Mouse (Mus musculus) neural tube, embryonic 13.5 days (tissue): ENCODE measurements around the gene Dnajb4. TPM values are rescaled to one million over a fixed set of nuclear protein-coding genes. Genes with fewer than 3 reads are reported as not detected.
"Not testable (repeated sequence)": the region's sequence is repeated elsewhere in the genome, so short reads cannot be mapped to it uniquely, and the experiment has no call there.

Source experiments
- ATAC-seq: fragments of 200-750 bp; cut with Nextera tagmentation; 2 replicates; pipeline ENCODE4 v1.8.0; 2017; ENCODE audit warnings: low read depth, mild to moderate bottlenecking, moderate TSS enrichment, moderate library complexity
- H3K27ac ChIP-seq: fragments of 300-500 bp; sonication (generic); replicated peaks from 2 replicates; pipeline ENCODE4 v1.5.1; 2015; ENCODE audit warnings: moderate library complexity, mild to moderate bottlenecking, inconsistent platforms
- H3K27me3 ChIP-seq: fragments of 300-500 bp; sonication (generic); 2 replicates; pipeline ENCODE4 v1.6.1; 2015; ENCODE audit warnings: mild to moderate bottlenecking, inconsistent platforms
- H3K36me3 ChIP-seq: fragments of 300-500 bp; sonication (generic); 2 replicates; pipeline ENCODE4 v1.6.1; 2015; ENCODE audit warnings: mild to moderate bottlenecking, inconsistent platforms
- H3K4me1 ChIP-seq: fragments of 300-500 bp; sonication (generic); replicated peaks from 2 replicates; pipeline ENCODE4 v1.6.1; 2015; ENCODE audit warnings: inconsistent platforms
- H3K4me2 ChIP-seq: fragments of 300-500 bp; sonication (generic); 2 replicates; pipeline ENCODE4 v1.6.1; 2015; ENCODE audit warnings: inconsistent platforms, mild to moderate bottlenecking, moderate library complexity
- H3K4me3 ChIP-seq: fragments of 300-500 bp; sonication (generic); 2 replicates; pipeline ENCODE4 v1.5.1; 2015; ENCODE audit warnings: mild to moderate bottlenecking, inconsistent platforms
- H3K9ac ChIP-seq: fragments of 300-500 bp; sonication (generic); 2 replicates; pipeline ENCODE4 v1.6.1; 2015; ENCODE audit warnings: moderate library complexity, mild to moderate bottlenecking, inconsistent platforms
- H3K9me3 ChIP-seq: fragments of 300-500 bp; sonication (generic); 2 replicates; pipeline ENCODE4 v1.6.1; 2016; ENCODE audit warnings: inconsistent platforms
- WGBS: fragments of 180-500 bp; shearing (Covaris S2); methylation state at CpG from one replicate; pipeline ENCODE4 v1.1.7; 2015; 5-methylcytosine and 5-hydroxymethylcytosine counted together
- polyA plus RNA-seq: library from polyadenylated mRNA; unstranded; fragments of >200 nt; fragmentation: Nextera tagmentation; extraction: Ambion mirVana; gene quantifications from 2 replicates; pipeline ENCODE4 v1.2.1, GENCODE M21; 2015

Dnajb4 gene
- polyA plus RNA-seq, 1 experiment from 2014 or later = 38.5 TPM

DNA sequence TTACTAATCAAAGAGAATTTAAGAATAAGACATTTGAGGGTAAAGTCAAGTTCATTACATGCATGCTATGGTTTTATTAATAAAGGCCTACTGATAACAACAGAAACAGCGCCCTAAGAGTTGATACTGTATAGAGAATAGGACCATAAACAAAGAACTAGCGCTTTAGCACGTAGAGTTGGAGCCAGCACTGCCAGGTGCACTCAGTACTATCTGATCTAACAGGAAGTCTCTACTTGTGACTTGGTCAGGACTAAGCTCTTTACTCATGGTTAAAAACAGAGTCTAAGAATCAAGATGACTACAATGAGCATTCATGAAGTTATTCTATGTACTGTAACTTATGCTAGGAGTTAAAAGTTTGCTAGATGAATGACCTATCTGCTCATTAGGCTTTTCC lies 5.5 kb downstream of the Dnajb4 start:
- WGBS = 86% methylated on average over 3 of the region's 3 CpGs

DNA sequence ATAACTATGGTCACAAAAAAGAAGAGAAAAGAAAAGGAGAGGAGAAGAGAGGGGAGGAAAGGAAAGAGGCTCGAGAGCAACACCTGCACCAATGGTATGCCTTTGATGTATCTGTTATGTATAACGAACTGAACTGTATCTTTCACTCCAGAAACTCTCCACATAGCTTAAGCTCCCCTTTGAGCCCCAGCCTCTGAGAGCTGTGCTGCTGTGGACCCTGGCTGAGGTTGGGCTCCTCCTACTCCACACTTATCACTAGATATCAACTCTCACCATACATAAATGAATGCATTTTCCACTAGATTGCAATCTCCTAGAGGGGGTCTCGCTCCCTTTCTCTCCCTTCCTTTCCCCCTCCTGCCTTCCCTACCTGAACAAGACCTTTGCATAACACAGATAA lies 6.1 kb downstream of the Dnajb4 start:
- H3K4me3 ChIP-seq = no peak overlapping the region
- no peak overlapping the region for H3K27ac ChIP-seq
- H3K9ac ChIP-seq = no peak overlapping the region
- H3K4me1 ChIP-seq = peaks cover 11% of the 10 kb centered on the region
- H3K36me3 ChIP-seq = no peaks in the 10 kb centered on the region
- no peak for ATAC-seq
- H3K27me3 ChIP-seq = no peaks in the 10 kb centered on the region
- H3K9me3 ChIP-seq = no peaks in the 10 kb centered on the region
- no peak overlapping the region for H3K4me2 ChIP-seq
- 72% methylated on average over 3 of the region's 3 CpGs for WGBS

More for the DNA sequence above, 5.5 kb downstream of the Dnajb4 start:
- no peaks in the 10 kb centered on the region for H3K36me3 ChIP-seq
- ATAC-seq = no peak
- no peak overlapping the region for H3K9ac ChIP-seq
- H3K4me1 ChIP-seq = peaks cover 14% of the 10 kb centered on the region
- no peaks in the 10 kb centered on the region for H3K27me3 ChIP-seq
- no peak overlapping the region for H3K27ac ChIP-seq
- no peak overlapping the region for H3K4me3 ChIP-seq
- no peaks in the 10 kb centered on the region for H3K9me3 ChIP-seq
- no peak overlapping the region for H3K4me2 ChIP-seq

DNA sequence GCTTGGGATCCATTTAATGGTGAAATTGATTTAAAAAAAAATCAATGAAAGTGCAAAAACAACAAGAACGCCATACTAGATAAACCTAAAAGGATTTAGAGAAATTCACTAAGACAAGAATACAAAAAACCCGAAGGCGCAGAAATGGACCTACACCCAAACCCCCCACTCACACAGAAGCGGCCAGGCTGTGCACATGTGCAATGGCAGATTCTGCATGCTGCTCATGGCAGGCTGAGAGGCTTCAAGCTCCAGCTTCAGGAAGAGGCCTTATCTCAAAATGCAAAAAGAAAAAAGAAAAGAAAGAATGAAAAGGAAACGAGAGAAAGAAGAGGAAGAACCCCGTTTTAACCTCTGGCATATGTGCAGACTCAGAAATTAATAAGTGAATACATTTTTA lies 6.7 kb downstream of the Dnajb4 start:
- 92% methylated on average over 6 of the region's 6 CpGs for WGBS
- Histone ChIP-seq H3K4me1 (peaks cover 6% of the 10 kb centered on the region), H3K27me3 (no peaks in the 10 kb centered on the region), H3K9me3 (no peaks in the 10 kb centered on the region), H3K4me2 (no peak overlapping the region), H3K9ac (no peak overlapping the region), H3K36me3 (no peaks in the 10 kb centered on the region), H3K4me3 (no peak overlapping the region), H3K27ac (no peak overlapping the region)
- no peak for ATAC-seq

DNA sequence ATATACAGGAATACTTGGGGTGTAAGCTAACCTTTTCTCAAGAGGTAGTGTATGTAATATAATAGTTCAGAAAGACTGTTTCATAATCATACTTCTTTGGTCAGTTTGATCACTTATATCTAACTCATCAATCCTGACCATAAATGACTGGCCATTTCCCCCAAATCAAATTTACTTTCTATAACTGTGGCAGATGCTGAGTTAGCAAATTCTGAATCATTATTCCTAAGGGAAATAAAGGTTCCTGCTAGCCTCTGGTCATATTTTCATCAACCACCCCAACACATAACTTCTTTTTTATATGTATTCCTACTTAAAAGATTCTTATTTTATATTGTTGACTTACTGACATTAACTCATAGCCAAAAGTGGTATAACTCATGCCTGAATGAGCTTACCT lies 7.2 kb downstream of the Dnajb4 start:
- H3K36me3 ChIP-seq = no peaks in the 10 kb centered on the region
- no peaks in the 10 kb centered on the region for H3K27me3 ChIP-seq
- H3K27ac ChIP-seq = no peak overlapping the region
- H3K9me3 ChIP-seq = no peaks in the 10 kb centered on the region
- H3K4me1 ChIP-seq = 0 out of 2 replicates have a peak, but pooled peaks cover 2% of the 10 kb centered on the region
- ATAC-seq = no peak
- H3K9ac ChIP-seq = no peak overlapping the region
- H3K4me3 ChIP-seq = no peak overlapping the region
- no peak overlapping the region for H3K4me2 ChIP-seq

DNA sequence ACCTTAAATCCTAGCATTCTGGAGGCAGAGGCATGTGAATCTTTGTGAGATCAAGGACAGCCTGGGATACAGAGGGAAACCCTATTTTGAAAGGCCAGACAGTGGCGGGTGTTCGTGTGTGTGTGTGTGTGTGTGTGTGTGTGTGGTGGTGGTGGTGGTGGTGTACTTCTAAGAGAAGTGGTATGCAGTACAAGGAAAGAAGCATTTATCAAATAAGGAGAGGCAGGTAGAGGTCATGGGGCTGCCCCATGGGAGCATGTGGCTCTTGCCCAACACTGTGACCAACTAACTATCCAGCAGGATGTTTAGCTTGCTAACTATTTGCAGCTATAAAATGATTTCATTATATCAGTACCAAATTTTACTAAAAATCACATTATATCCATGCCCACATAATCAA lies 8.5 kb downstream of the Dnajb4 start:
- ATAC-seq = no peak
- no peaks in the 10 kb centered on the region for H3K36me3 ChIP-seq
- H3K27ac ChIP-seq = no peak overlapping the region
- H3K4me2 ChIP-seq = no peak overlapping the region
- H3K4me1 ChIP-seq = no peaks in the 10 kb centered on the region
- H3K4me3 ChIP-seq = no peak overlapping the region
- WGBS = 91% methylated on average over 2 of the region's 2 CpGs
- H3K9ac ChIP-seq = no peak overlapping the region
- no peaks in the 10 kb centered on the region for H3K27me3 ChIP-seq
- H3K9me3 ChIP-seq = no peaks in the 10 kb centered on the region

DNA sequence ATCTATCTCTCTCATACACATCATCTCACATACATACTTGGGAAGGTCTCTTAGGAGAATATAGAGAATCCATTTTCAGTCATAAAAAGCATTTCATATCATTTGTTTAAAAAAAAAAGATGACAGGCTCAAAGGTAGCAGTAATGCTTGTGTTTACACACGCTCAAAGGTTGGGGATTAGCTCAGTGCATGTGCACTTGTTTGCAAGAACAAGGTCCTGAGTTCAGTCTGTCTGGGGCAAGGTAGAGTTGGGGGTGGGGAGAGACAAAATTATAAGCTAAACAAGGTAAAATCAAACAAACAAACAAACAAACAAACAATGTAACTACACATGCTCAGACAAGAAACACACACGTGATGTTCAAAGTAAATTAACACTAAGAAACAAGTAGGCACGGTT lies 8.9 kb downstream of the Dnajb4 start:
- Histone ChIP-seq H3K4me1 (no peaks in the 10 kb centered on the region), H3K4me3 (no peak overlapping the region), H3K27me3 (no peaks in the 10 kb centered on the region), H3K27ac (no peak overlapping the region), H3K4me2 (no peak overlapping the region), H3K36me3 (no peaks in the 10 kb centered on the region), H3K9me3 (no peaks in the 10 kb centered on the region), H3K9ac (no peak overlapping the region)
- WGBS = 88% methylated on average over 3 of the region's 3 CpGs
- ATAC-seq = no peak

DNA sequence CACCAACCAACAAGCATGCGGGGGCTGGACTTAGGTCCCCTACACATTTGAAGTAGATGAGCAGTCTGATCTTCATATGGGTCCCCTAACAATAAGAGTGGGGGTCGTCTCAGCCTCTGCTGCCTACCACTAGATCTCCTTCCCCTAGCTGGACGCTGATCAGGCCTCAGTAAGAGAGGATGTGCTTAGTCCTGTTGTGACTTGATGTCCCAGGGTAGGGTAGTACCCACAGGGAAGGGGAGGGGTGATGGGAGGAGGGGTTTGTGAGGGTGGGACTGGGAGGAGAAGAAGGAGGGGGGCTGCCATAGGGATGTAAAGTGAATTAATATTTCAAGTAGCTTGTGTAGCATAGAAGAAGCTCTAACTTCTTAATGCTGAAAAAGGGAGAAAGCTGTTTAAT lies 11.0 kb downstream of the Dnajb4 start:
- H3K4me1 ChIP-seq = no peaks in the 10 kb centered on the region
- H3K4me3 ChIP-seq = no peak overlapping the region
- 65% methylated on average over 3 of the region's 3 CpGs for WGBS
- no peak overlapping the region for H3K4me2 ChIP-seq
- H3K36me3 ChIP-seq = no peaks in the 10 kb centered on the region
- H3K27ac ChIP-seq = no peak overlapping the region
- H3K9me3 ChIP-seq = no peaks in the 10 kb centered on the region
- no peaks in the 10 kb centered on the region for H3K27me3 ChIP-seq
- H3K9ac ChIP-seq = no peak overlapping the region
- no peak for ATAC-seq

DNA sequence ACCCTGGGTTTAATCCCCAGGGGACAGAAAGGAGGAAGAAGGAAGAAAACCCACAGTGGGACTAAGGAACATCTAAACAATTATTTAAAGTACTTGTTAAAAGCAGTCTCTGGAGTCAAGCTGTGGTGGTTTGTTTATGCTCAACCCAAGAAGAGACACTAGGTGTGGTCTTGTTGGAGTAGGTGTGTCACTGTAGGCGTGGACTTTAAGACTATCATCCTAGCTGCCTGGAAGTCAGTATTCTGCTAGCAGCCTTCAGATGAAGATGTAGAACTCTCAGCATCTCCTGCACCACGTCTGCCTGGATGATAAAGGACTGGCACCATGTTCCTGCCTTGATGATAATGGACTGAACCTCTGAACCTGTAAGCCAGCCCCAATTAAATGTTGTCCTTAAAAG lies 12.9 kb downstream of the Dnajb4 start:
- not testable (repeated sequence) for ATAC-seq

DNA sequence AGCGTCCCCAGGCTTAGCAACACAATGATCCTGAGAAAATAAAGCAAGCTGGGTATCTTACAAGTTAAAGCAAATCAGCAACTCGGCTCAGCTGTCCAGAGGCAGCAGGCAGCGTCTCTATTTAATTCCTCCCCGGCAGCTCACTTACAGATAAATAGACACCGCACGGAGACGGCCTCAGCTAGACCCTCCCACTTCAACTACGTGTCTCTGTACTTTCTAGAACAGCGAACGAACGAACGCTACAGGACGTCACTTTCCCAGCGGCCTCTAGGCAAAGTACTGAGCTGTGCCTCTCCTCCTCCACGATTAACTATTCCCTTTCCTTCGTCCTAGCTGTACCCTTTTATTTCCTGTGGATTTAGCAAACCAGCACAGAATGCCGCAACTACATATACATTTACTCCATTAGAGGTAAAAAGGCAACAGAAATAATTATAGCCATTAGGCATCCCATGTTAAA lies 16.4 kb downstream of the Dnajb4 start:
- peak; percentile 98 for ATAC-seq
- Histone ChIP-seq H3K9ac (peak overlapping the region; percentile 74), H3K4me3 (peak overlapping the region; percentile 46), H3K4me2 (peak overlapping the region; percentile 59), H3K4me1 (peaks cover 32% of the 10 kb centered on the region), H3K9me3 (no peaks in the 10 kb centered on the region), H3K36me3 (no peaks in the 10 kb centered on the region), H3K27ac (peak overlapping the region; percentile 82), H3K27me3 (no peaks in the 10 kb centered on the region)
- WGBS = 1% methylated on average over 17 of the region's 17 CpGs

More for the DNA sequence above, 12.9 kb downstream of the Dnajb4 start:
- H3K27me3 ChIP-seq, H3K4me1 ChIP-seq, H3K9me3 ChIP-seq, H3K4me3 ChIP-seq, H3K4me2 ChIP-seq, H3K9ac ChIP-seq, H3K27ac ChIP-seq, H3K36me3 ChIP-seq: not testable (repeated sequence)
- 43% methylated on average over 2 of the region's 2 CpGs for WGBS

DNA sequence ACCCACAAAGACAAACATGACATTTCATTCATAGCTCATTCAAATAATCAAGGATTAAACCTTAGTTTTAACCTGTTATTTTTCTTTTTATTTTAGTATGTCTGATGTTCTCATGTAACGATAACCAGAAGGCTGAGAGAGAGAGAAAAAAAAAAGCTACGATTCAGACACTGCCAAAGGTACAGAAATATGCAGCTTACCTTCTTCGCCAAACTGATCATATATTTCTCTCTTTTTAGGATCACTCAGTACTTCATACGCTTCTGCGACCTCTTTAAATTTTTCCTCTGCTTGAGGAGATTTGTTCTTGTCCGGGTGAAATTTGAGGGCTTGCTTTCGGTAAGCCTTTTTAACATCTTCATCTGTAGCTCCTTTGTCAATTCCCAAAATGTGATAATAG lies 16.9 kb downstream of the Dnajb4 start:
- Histone ChIP-seq H3K4me3 (peak overlapping the region; percentile 46), H3K4me2 (peak overlapping the region; percentile 59), H3K4me1 (peaks cover 33% of the 10 kb centered on the region), H3K27ac (peak overlapping the region; percentile 82), H3K9ac (peak overlapping the region; percentile 74), H3K27me3 (no peaks in the 10 kb centered on the region), H3K9me3 (no peaks in the 10 kb centered on the region), H3K36me3 (no peaks in the 10 kb centered on the region)
- ATAC-seq = no peak
- 20% methylated on average over 7 of the region's 7 CpGs for WGBS

DNA sequence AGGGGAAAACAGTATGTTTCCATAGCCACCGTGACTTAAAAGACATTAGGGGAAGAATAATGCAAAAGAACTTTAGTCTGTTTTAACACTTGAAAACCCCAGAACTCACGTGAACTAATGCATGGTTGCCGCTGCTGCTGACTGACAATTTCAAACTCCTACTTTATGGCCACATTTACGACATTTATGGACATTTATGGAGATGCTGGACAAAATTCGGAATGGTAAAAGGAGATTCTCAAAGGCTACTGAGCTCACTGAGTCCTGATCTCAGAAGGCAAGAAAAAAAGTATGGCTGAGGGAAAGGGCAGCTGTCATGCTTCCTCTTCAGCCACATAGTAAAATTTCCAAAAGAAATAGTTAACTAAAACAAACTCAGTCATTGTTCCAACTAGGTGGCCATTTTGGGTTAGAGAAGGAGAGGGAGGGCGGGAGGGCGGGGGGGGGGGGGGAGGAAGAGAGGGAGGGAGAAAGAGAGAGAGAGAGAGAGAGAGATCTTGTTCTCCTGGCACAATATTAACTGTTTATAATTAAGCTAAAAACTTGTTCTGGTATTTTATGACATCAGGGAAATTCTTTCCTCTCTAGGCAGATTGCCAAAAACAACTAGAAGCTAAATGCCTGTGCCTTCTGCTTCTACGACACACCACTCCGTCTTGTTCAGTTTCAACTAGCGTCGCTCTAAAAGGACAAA lies 17.7 kb downstream of the Dnajb4 start:
- no peaks in the 10 kb centered on the region for H3K36me3 ChIP-seq
- peak overlapping the region; percentile 46 for H3K27ac ChIP-seq
- 36% methylated on average over 10 of the region's 11 CpGs for WGBS
- no peak for ATAC-seq
- peak overlapping the region; percentile 65 for H3K4me2 ChIP-seq
- H3K27me3 ChIP-seq = no peaks in the 10 kb centered on the region
- peak overlapping the region; percentile 60 for H3K9ac ChIP-seq
- peak overlapping the region; percentile 46 for H3K4me3 ChIP-seq
- peaks cover 33% of the 10 kb centered on the region for H3K4me1 ChIP-seq
- H3K9me3 ChIP-seq = no peaks in the 10 kb centered on the region

DNA sequence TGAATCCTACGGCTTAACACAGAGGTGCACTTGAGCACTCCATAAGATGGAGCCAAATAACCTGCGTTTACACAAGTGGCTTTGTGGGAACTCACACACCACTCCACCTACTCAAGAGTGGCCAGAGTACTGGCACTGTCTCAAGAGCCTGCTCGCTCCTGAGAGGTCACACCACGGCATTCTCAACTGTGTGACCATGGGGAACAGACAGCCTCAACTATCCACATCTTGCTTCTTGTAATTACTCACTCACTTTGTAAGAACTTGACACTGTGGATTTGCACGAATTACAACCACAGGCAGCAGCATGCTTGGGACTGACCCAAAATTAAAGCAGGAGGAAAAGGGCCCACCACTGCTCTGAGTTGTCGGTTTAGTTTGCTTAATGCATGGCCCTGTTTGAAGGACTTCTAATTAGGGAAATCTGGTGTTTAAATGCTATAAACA lies 18.3 kb downstream of the Dnajb4 start:
- Histone ChIP-seq H3K27ac (peak overlapping the region; percentile 46), H3K9me3 (no peaks in the 10 kb centered on the region), H3K4me2 (peak overlapping the region; percentile 65), H3K27me3 (no peaks in the 10 kb centered on the region), H3K4me3 (peak overlapping the region; percentile 46), H3K9ac (peak overlapping the region; percentile 60), H3K36me3 (no peaks in the 10 kb centered on the region), H3K4me1 (peaks cover 33% of the 10 kb centered on the region)
- 32% methylated on average over 6 of the region's 6 CpGs for WGBS
- peak; percentile 30; the same call in 1 of the 2 replicates for ATAC-seq
